Mouse (Mus musculus) natural killer cell, adult 2 months (primary cell): ENCODE measurements around the gene Catsper3.

ENCODE experiments used
- DNase-seq, 2 experiments: peaks; one replicate each; pipeline ENCODE4 v3.0.0; 2022; ENCODE audit warnings: low spot score in 2 of 2

The Catsper3 gene

GRCm38 (mm10) chr13:55784268-55784667 is at the start of gene Catsper3:
Catsper3 (plus strand) TSS chr13:55784568.
- DNase-seq: no peak

- DNase-seq: no peak
Observed at GRCm38 (mm10) chr13:55737885-55738284, 46.5 kb upstream of the Catsper3 start.

GRCm38 (mm10) chr13:55742306-55742705 is 42.1 kb upstream of the Catsper3 start:
- DNase-seq: no peak

- no peak for DNase-seq
Observed at GRCm38 (mm10) chr13:55754380-55754779, 30.0 kb upstream of the Catsper3 start.

- no peak for DNase-seq
Observed at GRCm38 (mm10) chr13:55756789-55757188, 27.6 kb upstream of the Catsper3 start.

GRCm38 (mm10) chr13:55757645-55758044 is 26.7 kb upstream of the Catsper3 start:
- DNase-seq: no peak

GRCm38 (mm10) chr13:55760576-55760975 is 23.8 kb upstream of the Catsper3 start:
- no peak for DNase-seq

- DNase-seq: no peak
Observed at GRCm38 (mm10) chr13:55761486-55761885, 22.9 kb upstream of the Catsper3 start.

GRCm38 (mm10) chr13:55774352-55774751 is 10.0 kb upstream of the Catsper3 start:
- DNase-seq: no peak

GRCm38 (mm10) chr13:55775056-55775455 is 9.3 kb upstream of the Catsper3 start:
- no peak for DNase-seq

- no peak for DNase-seq
Observed at GRCm38 (mm10) chr13:55786120-55786519, 1.8 kb downstream of the Catsper3 start.

GRCm38 (mm10) chr13:55801246-55801645 is 16.9 kb downstream of the Catsper3 start:
- no peak for DNase-seq

- no peak for DNase-seq
Observed at GRCm38 (mm10) chr13:55803973-55804372, 19.6 kb downstream of the Catsper3 start.

GRCm38 (mm10) chr13:55809041-55809623 is 24.8 kb downstream of the Catsper3 start:
- no peak for DNase-seq

- DNase-seq: no peak
Observed at GRCm38 (mm10) chr13:55809707-55810106, 25.3 kb downstream of the Catsper3 start.

- no peak for DNase-seq
Observed at GRCm38 (mm10) chr13:55810947-55811346, 26.6 kb downstream of the Catsper3 start.

GRCm38 (mm10) chr13:55813490-55814016 is 29.2 kb downstream of the Catsper3 start:
- DNase-seq: no peak

GRCm38 (mm10) chr13:55814834-55815233 is 30.5 kb downstream of the Catsper3 start:
- DNase-seq: no peak

- DNase-seq: no peak
Observed at GRCm38 (mm10) chr13:55822499-55822898, 38.1 kb downstream of the Catsper3 start.

- DNase-seq: no peak
Observed at GRCm38 (mm10) chr13:55824151-55824945, 40.0 kb downstream of the Catsper3 start.

GRCm38 (mm10) chr13:55825245-55825681 is 40.9 kb downstream of the Catsper3 start:
- no peak for DNase-seq

GRCm38 (mm10) chr13:55826008-55826671 is 41.8 kb downstream of the Catsper3 start:
- DNase-seq: no peak
